In genomic region chr12:86116295-86116835, GRCm38 (mm10) we compare ENCODE assay signal across 27 mouse cellular contexts. TPM values are rescaled to one million over a fixed set of nuclear protein-coding genes. Genes with fewer than 3 reads are reported as not detected.
A peak's percentile ranks its signal among the peaks of the same experiment; 100 is the strongest.
DNase-seq lines count a peak whose midpoint lies in the region; ATAC-seq lines count a peak whose summit lies in the region.
"Had no signal": no experiment of that assay in that cellular context is flagged by ENCODE, and none has a peak within 500 bp of the region (broad histone marks: within the 10 kb centered on the region; RNA-seq: fewer than 3 reads in every experiment).

No protein-coding gene starts in this region.

- 80% methylated on average over 15 of the region's 15 CpGs for WGBS in forebrain, embryonic 14.5 days
- 76% methylated on average over 15 of the region's 15 CpGs for WGBS in forebrain, embryonic 15.5 days
- 73% methylated on average over 15 of the region's 15 CpGs for WGBS in midbrain, embryonic 14.5 days
- 89% methylated on average over 15 of the region's 15 CpGs for WGBS in midbrain, embryonic 10.5 days

- H3K36me3 ChIP-seq in forebrain, embryonic 14.5 days (ENCODE audit: control insufficient read depth, insufficient read depth, low read length) = no peaks in the 10 kb centered on the region
- no peaks in the 10 kb centered on the region for H3K36me3 ChIP-seq in forebrain, embryonic 15.5 days
- H3K36me3 ChIP-seq in midbrain, embryonic 14.5 days (ENCODE audit: control insufficient read depth, insufficient read depth, low read length) = no peaks in the 10 kb centered on the region
- peaks cover 9% of the 10 kb centered on the region; the same call in 1 of the 2 replicates for H3K36me3 ChIP-seq in midbrain, embryonic 10.5 days
- H3K36me3 ChIP-seq: forebrain, embryonic 10.5 days; G1E; intestine, embryonic 15.5 days; liver, embryonic 12.5 days; stomach, embryonic 15.5 days had no signal

- no peak overlapping the region for H3K4me2 ChIP-seq in forebrain, embryonic 14.5 days (ENCODE audit: low read length)
- no peak overlapping the region for H3K4me2 ChIP-seq in forebrain, embryonic 15.5 days (replicated peaks)
- no peak overlapping the region for H3K4me2 ChIP-seq in midbrain, embryonic 14.5 days (ENCODE audit: low read length)
- H3K4me2 ChIP-seq: embryonic facial prominence, embryonic 12.5 days; heart, embryonic 12.5 days; intestine, embryonic 15.5 days; liver, embryonic 12.5 days; midbrain, embryonic 12.5 days; stomach, embryonic 15.5 days had no signal

- DNase-seq in cerebellum, postnatal 10 days = peak; percentile 73 to 80
- no peak for DNase-seq in cerebellum, adult 9-10 months
- DNase-seq in forebrain, embryonic 14.5 days (ENCODE audit: low spot score) = peak; percentile 4
- peak; percentile 28 for DNase-seq in midbrain, embryonic 14.5 days
- DNase-seq in midbrain, embryonic 10.5 days (ENCODE audit: low spot score) = no peak
- peak; percentile 9 for DNase-seq in MN1 (ENCODE audit: low spot score)
- DNase-seq in T-cell, adult 2 months (ENCODE audit: low spot score) = no peak
- DNase-seq: adrenal gland, postnatal 14 days; forebrain, postnatal 0 days; heart, adult 2 months; kidney, adult 2 months; liver, postnatal 0 days; lung, postnatal 36 days; right cerebral cortex, postnatal 25 days; thymus, postnatal 14 days had no signal

- H3K9ac ChIP-seq in forebrain, embryonic 14.5 days (ENCODE audit: low read length) = no peak overlapping the region
- no peak overlapping the region for H3K9ac ChIP-seq in forebrain, embryonic 15.5 days (replicated peaks)
- H3K9ac ChIP-seq in midbrain, embryonic 14.5 days (replicated peaks; ENCODE audit: low read length) = no peak overlapping the region
- H3K9ac ChIP-seq: embryonic facial prominence, embryonic 12.5 days; forebrain, postnatal 0 days; heart, embryonic 12.5 days; intestine, embryonic 15.5 days; liver, embryonic 12.5 days; liver, postnatal 0 days; midbrain, embryonic 12.5 days; stomach, embryonic 15.5 days had no signal

- H3K9me3 ChIP-seq in forebrain, embryonic 14.5 days (replicated peaks; ENCODE audit: control insufficient read depth, low read length) = no peaks in the 10 kb centered on the region
- H3K9me3 ChIP-seq in forebrain, embryonic 15.5 days = no peaks in the 10 kb centered on the region
- H3K9me3 ChIP-seq in midbrain, embryonic 14.5 days (ENCODE audit: control insufficient read depth, low read length) = no peaks in the 10 kb centered on the region
- no peaks in the 10 kb centered on the region for H3K9me3 ChIP-seq in midbrain, embryonic 10.5 days (replicated peaks)
- H3K9me3 ChIP-seq: embryonic facial prominence, embryonic 12.5 days; forebrain, embryonic 10.5 days; G1E; heart, embryonic 12.5 days; intestine, embryonic 15.5 days; liver, embryonic 12.5 days; midbrain, embryonic 12.5 days; stomach, embryonic 15.5 days had no signal

- H3K4me1 ChIP-seq in forebrain, embryonic 14.5 days (ENCODE audit: control insufficient read depth, insufficient read depth, low read length) = no peaks in the 10 kb centered on the region
- no peaks in the 10 kb centered on the region for H3K4me1 ChIP-seq in forebrain, embryonic 15.5 days
- H3K4me1 ChIP-seq in midbrain, embryonic 14.5 days (ENCODE audit: control insufficient read depth, insufficient read depth, low read length) = no peaks in the 10 kb centered on the region
- H3K4me1 ChIP-seq in midbrain, embryonic 10.5 days = no peaks in the 10 kb centered on the region
- H3K4me1 ChIP-seq: embryonic facial prominence, embryonic 12.5 days; forebrain, embryonic 10.5 days; heart, embryonic 12.5 days; intestine, embryonic 15.5 days; liver, embryonic 12.5 days; midbrain, embryonic 12.5 days; stomach, embryonic 15.5 days had no signal

- no peak overlapping the region for H3K4me3 ChIP-seq in forebrain, embryonic 14.5 days (ENCODE audit: low read depth, low read length)
- no peak overlapping the region for H3K4me3 ChIP-seq in forebrain, embryonic 15.5 days
- no peak overlapping the region for H3K4me3 ChIP-seq in midbrain, embryonic 14.5 days (replicated peaks; ENCODE audit: low read depth, low read length)
- H3K4me3 ChIP-seq in midbrain, embryonic 10.5 days = no peak overlapping the region
- H3K4me3 ChIP-seq: embryonic facial prominence, embryonic 12.5 days; forebrain, embryonic 10.5 days; heart, adult 2 months; heart, embryonic 12.5 days; intestine, embryonic 15.5 days; layer of hippocampus, adult 2 months; liver, embryonic 12.5 days; midbrain, embryonic 12.5 days; myocyte; stomach, embryonic 15.5 days had no signal

- ATAC-seq in forebrain, embryonic 14.5 days = no peak
- ATAC-seq in forebrain, embryonic 15.5 days (replicated peaks) = no peak
- ATAC-seq in midbrain, embryonic 14.5 days (ENCODE audit: low FRiP score, low TSS enrichment) = no peak
- ATAC-seq: forebrain, postnatal 0 days; intestine, embryonic 15.5 days; liver, embryonic 12.5 days; liver, postnatal 0 days; Patski had no signal

- H3K27me3 ChIP-seq in forebrain, embryonic 14.5 days (replicated peaks; ENCODE audit: control insufficient read depth, insufficient read depth, low read length) = no peaks in the 10 kb centered on the region
- H3K27me3 ChIP-seq in forebrain, embryonic 15.5 days = no peaks in the 10 kb centered on the region
- no peaks in the 10 kb centered on the region for H3K27me3 ChIP-seq in midbrain, embryonic 14.5 days (ENCODE audit: control insufficient read depth, insufficient read depth, low read length)
- H3K27me3 ChIP-seq in midbrain, embryonic 10.5 days (ENCODE audit: low read depth, poor library complexity, severe bottlenecking) = no peaks in the 10 kb centered on the region
- H3K27me3 ChIP-seq: embryonic facial prominence, embryonic 12.5 days; heart, embryonic 12.5 days; intestine, embryonic 15.5 days; liver, embryonic 12.5 days; midbrain, embryonic 12.5 days; Patski; stomach, embryonic 15.5 days had no signal

- no peak overlapping the region for H3K27ac ChIP-seq in forebrain, embryonic 14.5 days (ENCODE audit: low read depth, low read length)
- H3K27ac ChIP-seq in forebrain, embryonic 15.5 days (replicated peaks) = no peak overlapping the region
- no peak overlapping the region for H3K27ac ChIP-seq in midbrain, embryonic 14.5 days (replicated peaks; ENCODE audit: low read depth, low read length)
- H3K27ac ChIP-seq in midbrain, embryonic 10.5 days (replicated peaks) = no peak overlapping the region
- H3K27ac ChIP-seq: embryonic facial prominence, embryonic 12.5 days; forebrain, embryonic 10.5 days; heart, adult 2 months; intestine, embryonic 15.5 days; layer of hippocampus, adult 2 months; liver, embryonic 12.5 days; midbrain, embryonic 12.5 days; stomach, embryonic 15.5 days had no signal

RNA-seq across cellular contexts. Expression of gene Ift43, which starts 34.0 kb away (rescaled TPM):
- polyA plus RNA-seq in forebrain, embryonic 14.5 days (2014; fragmentation: Nextera tagmentation; extraction: Ambion mirVana) = 73.7 and 82.0 TPM in 2 replicates
- 74.6 and 82.8 TPM in 2 replicates for polyA plus RNA-seq in forebrain, embryonic 15.5 days (2015; fragmentation: Nextera tagmentation; extraction: Ambion mirVana)
- 51.6 and 57.5 TPM in 2 replicates for polyA plus RNA-seq in midbrain, embryonic 14.5 days (2014; fragmentation: Nextera tagmentation; extraction: Ambion mirVana)
- 83.8 and 88.9 TPM in 2 replicates for polyA plus RNA-seq in midbrain, embryonic 10.5 days (2016; fragmentation: Nextera tagmentation; extraction: Ambion mirVana)

RNA-seq across cellular contexts. Expression of gene Tgfb3, which starts 37.5 kb away (rescaled TPM):
- polyA plus RNA-seq in forebrain, embryonic 14.5 days (2014; fragmentation: Nextera tagmentation; extraction: Ambion mirVana) = 4.0 and 5.1 TPM in 2 replicates
- polyA plus RNA-seq in forebrain, embryonic 15.5 days (2015; fragmentation: Nextera tagmentation; extraction: Ambion mirVana) = 7.7 and 7.9 TPM in 2 replicates
- 1.3 and 2.1 TPM in 2 replicates for polyA plus RNA-seq in midbrain, embryonic 14.5 days (2014; fragmentation: Nextera tagmentation; extraction: Ambion mirVana)
- 5.8 and 7.3 TPM in 2 replicates for polyA plus RNA-seq in midbrain, embryonic 10.5 days (2016; fragmentation: Nextera tagmentation; extraction: Ambion mirVana)

Comparison
In these comparisons a context has a peak if more than half of its experiments do, and no peak if none do; other contexts are left out.
1. DNase-seq: peak in cerebellum, postnatal 10 days (2 of 2), forebrain, embryonic 14.5 days (single experiment), midbrain, embryonic 14.5 days (single experiment) and MN1 (single experiment); none in cerebellum, adult 9-10 months (single experiment), midbrain, embryonic 10.5 days (single experiment) and T-cell, adult 2 months (single experiment).